Mouse (Mus musculus) right cerebral cortex, adult 18-20 months (tissue): ENCODE results near the gene Gm21822.
"Not testable (repeated sequence)": the region's sequence is repeated elsewhere in the genome, so short reads cannot be mapped to it uniquely, and the experiment has no call there.

ENCODE experiments used
- DNase-seq: peaks from one replicate; pipeline ENCODE4 v3.0.0; 2022; ENCODE audit warnings: mixed read lengths

Gm21822 gene

DNA sequence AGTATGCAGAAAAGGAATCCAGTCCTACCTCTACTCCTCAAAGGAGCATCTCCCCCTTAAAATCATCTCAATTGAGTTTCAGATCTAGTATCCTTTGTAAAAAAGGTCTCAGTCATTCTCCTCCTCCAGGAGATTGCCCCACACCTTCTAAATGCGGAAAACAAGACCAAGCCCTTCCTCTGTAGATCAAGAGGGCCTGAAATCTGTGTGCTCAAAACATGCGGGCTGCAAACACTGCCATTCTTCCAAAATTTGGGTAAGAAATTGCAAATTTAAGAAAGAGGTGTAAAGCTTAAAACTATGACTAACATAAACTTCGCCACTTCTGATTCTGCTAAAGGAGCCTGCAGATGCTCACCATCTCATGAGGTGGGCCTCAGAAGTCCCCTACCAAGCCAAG lies at the start of gene Gm21822:
Gm21822 (plus strand) TSS at position 301 of the 400 bp plus-strand sequence.
- not testable (repeated sequence) for DNase-seq
